Mouse (Mus musculus) C2C12 (cell line): ENCODE results near the gene Gsx1. TPM values are rescaled to one million over a fixed set of nuclear protein-coding genes. Genes with fewer than 3 reads are reported as not detected.

ENCODE experiments used
- H3K27me3 ChIP-seq: one replicate; pipeline ENCODE4 v1.6.1; 2011; ENCODE audit not compliant: control insufficient read depth, insufficient read depth, insufficient read length
- H3K36me3 ChIP-seq: one replicate; pipeline ENCODE4 v1.6.1; 2011; ENCODE audit not compliant: control insufficient read depth, insufficient read depth
- H3K4me3 ChIP-seq: one replicate; pipeline ENCODE4 v1.5.1; 2011; ENCODE audit warnings: mild to moderate bottlenecking, control low read depth; ENCODE audit not compliant: poor library complexity, insufficient read depth, severe bottlenecking
- H3K79me2 ChIP-seq: one replicate; pipeline ENCODE4 v1.6.1; 2011; ENCODE audit not compliant: control insufficient read depth, insufficient read depth
- H3K79me3 ChIP-seq: one replicate; pipeline ENCODE4 v1.6.1; 2011; ENCODE audit warnings: low read depth, control low read depth
- H3ac ChIP-seq: one replicate; pipeline ENCODE3; 2011; ENCODE audit warnings: low read depth; ENCODE audit not compliant: control insufficient read depth, insufficient read length
- CEBPB ChIP-seq: IDR thresholded peaks from one replicate; pipeline ENCODE4 v1.6.1; 2011; ENCODE audit warnings: low read depth, mild to moderate bottlenecking, control low read depth, moderate library complexity
- CTCF ChIP-seq: IDR thresholded peaks from one replicate; pipeline ENCODE4 v1.5.1; 2011; ENCODE audit not compliant: control insufficient read depth, insufficient read depth, insufficient read length
- FOSL1 ChIP-seq: IDR thresholded peaks from one replicate; pipeline ENCODE4 v1.8.0; 2011; ENCODE audit warnings: mild to moderate bottlenecking, low read length; ENCODE audit not compliant: poor library complexity, insufficient read depth, severe bottlenecking
- MAX ChIP-seq: IDR thresholded peaks from one replicate; pipeline ENCODE4 v1.6.1; 2011; ENCODE audit warnings: mild to moderate bottlenecking, control low read depth
- MYOD1 ChIP-seq: IDR thresholded peaks from one replicate; pipeline ENCODE4 v1.6.1; 2011; ENCODE audit warnings: low read depth; ENCODE audit not compliant: control insufficient read depth, insufficient read length
- MYOG ChIP-seq: IDR thresholded peaks from one replicate; pipeline ENCODE4 v1.6.1; 2011; ENCODE audit not compliant: control insufficient read depth, insufficient read length; ENCODE audit errors: extremely low read depth
- USF1 ChIP-seq: IDR thresholded peaks from one replicate; pipeline ENCODE4 v1.6.1; 2011; ENCODE audit warnings: low read depth, mild to moderate bottlenecking, control low read depth, moderate library complexity
- polyA plus RNA-seq: library from polyadenylated mRNA; unstranded; fragments of >200 nt; fragmentation: generic; extraction: Trizol; gene quantifications from one replicate; pipeline ENCODE4 v1.2.1, GENCODE M21; 2012; ENCODE audit warnings: missing spikeins

Gene Gsx1
- polyA plus RNA-seq, 1 experiment = not detected

GRCm38 (mm10) chr5:147208471-147208870, 20.0 kb downstream of the Gsx1 start:
- H3K27me3 ChIP-seq = peaks cover 25% of the 10 kb centered on the region
- H3K4me3 ChIP-seq = no peak overlapping the region
- H3K79me3 ChIP-seq = no peaks in the 10 kb centered on the region
- H3ac ChIP-seq = no peak overlapping the region
- TF ChIP-seq MYOG = no peak
- TF ChIP-seq FOSL1 = no peak
- no peak for TF ChIP-seq MAX
- TF ChIP-seq CEBPB = no peak
- TF ChIP-seq USF1 = no peak
- no peak for TF ChIP-seq CTCF
- no peak for TF ChIP-seq MYOD1
- no peaks in the 10 kb centered on the region for H3K36me3 ChIP-seq
- H3K79me2 ChIP-seq = no peaks in the 10 kb centered on the region

- peaks cover 24% of the 10 kb centered on the region for H3K27me3 ChIP-seq
- H3K4me3 ChIP-seq = no peak overlapping the region
Observed at GRCm38 (mm10) chr5:147227354-147228112, 39.0 kb downstream of the Gsx1 start.

DNA sequence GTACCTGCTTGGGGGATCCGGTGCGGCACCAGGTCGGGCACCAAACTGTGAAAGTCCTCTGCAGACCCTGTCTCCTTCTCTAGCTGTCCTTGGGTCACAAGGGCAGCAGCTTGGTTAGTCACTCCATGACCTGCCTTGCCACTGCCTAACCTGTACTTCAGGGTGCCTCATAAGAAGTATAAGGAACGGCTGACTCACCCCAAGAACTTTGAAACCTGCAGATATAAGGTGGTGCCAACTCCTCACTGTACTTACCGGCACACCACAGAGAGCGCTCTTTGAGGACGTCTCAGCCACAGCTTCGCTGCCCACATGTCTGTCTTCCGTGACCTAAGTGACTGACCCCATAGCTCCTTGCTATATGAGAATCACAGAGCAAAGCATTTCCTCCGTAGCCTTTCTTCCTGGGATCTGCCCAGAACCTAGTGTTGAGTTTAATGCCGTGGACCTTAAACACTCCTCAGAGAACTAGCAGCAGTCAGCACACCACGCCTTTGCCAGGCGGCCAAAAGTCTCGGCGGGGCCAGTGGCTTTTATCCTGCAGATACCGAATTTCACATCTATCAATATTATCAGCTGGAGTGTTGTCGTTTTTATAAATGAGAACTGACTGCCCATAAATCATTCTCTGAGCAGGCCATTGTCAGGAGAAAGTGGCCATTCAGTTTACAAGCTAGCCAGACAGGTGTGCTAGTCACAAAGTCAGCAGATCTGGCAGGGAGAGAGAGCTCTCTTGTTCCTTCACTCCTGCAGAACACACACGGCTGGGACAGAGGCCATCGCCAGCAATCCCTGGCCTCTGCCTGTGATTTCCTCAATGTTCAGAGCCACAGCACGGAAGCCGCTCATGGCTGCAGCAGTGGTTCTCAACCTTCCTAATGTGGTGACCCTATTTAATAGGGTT, 47.2 kb downstream of the Gsx1 start:
- H3K36me3 ChIP-seq = no peaks in the 10 kb centered on the region

More at GRCm38 (mm10) chr5:147227354-147228112, 39.0 kb downstream of the Gsx1 start:
- H3ac ChIP-seq = no peak overlapping the region
- no peaks in the 10 kb centered on the region for H3K79me2 ChIP-seq
- H3K36me3 ChIP-seq = no peaks in the 10 kb centered on the region
- TF ChIP-seq MYOD1 (no peak), CTCF (peak; percentile 98), USF1 (no peak), MYOG (no peak), CEBPB (no peak), MAX (no peak), FOSL1 (no peak)
- no peaks in the 10 kb centered on the region for H3K79me3 ChIP-seq

More for the DNA sequence above, 47.2 kb downstream of the Gsx1 start:
- H3ac ChIP-seq = no peak overlapping the region
- no peak overlapping the region for H3K4me3 ChIP-seq
- H3K27me3 ChIP-seq = peaks cover 8% of the 10 kb centered on the region
- no peaks in the 10 kb centered on the region for H3K79me3 ChIP-seq
- TF ChIP-seq MYOG (no peak), CEBPB (no peak), CTCF (no peak), USF1 (no peak), FOSL1 (no peak), MAX (no peak), MYOD1 (no peak)
- no peaks in the 10 kb centered on the region for H3K79me2 ChIP-seq

Other genes starting within 250 kb of the Gsx1 start
- gene Gtf3a, start 240.0 kb upstream of the Gsx1 start, polyA plus RNA-seq = 96.4 TPM
- 17.1 TPM for gene Mtif3, start 224.9 kb upstream of the Gsx1 start, polyA plus RNA-seq
- 3.7 TPM for gene Lnx2, start 112.1 kb upstream of the Gsx1 start, polyA plus RNA-seq
- 115 TPM for gene Polr1d, start 111.6 kb upstream of the Gsx1 start, polyA plus RNA-seq
- not detected for gene Pdx1, start 81.3 kb downstream of the Gsx1 start, polyA plus RNA-seq
- gene Cdx2, start 118.6 kb downstream of the Gsx1 start, polyA plus RNA-seq = not detected
- gene Urad, start 133.7 kb downstream of the Gsx1 start, polyA plus RNA-seq = not detected
- 0.01 TPM for gene Flt3, start 211.8 kb downstream of the Gsx1 start, polyA plus RNA-seq
- 12.8 TPM for gene Pan3, start 241.5 kb downstream of the Gsx1 start, polyA plus RNA-seq